Mouse (Mus musculus) kidney, adult 2 months (tissue): ENCODE data around the gene Cftr.

Experiments
- CTCF ChIP-seq: fragments of 200-500 bp; conservative IDR thresholded peaks from 2 replicates; pipeline ENCODE4 v1.5.1; 2011; ENCODE audit warnings: low read depth, mild to moderate bottlenecking, control low read depth, low read length, moderate library complexity, mixed read lengths; ENCODE audit not compliant: insufficient read depth, insufficient read length
- POLR2A ChIP-seq: fragments of 200-500 bp; IDR thresholded peaks from one replicate; pipeline ENCODE4 v1.6.1; 2011; ENCODE audit warnings: low read depth, low read length, control low read depth

- no peak for TF ChIP-seq POLR2A
- no peak for TF ChIP-seq CTCF
Observed at GRCm38 (mm10) chr6:18360154-18360553, 189.7 kb downstream of the Cftr start.
